ENCODE assay signal across 9 mouse cellular contexts in the genomic region with DNA sequence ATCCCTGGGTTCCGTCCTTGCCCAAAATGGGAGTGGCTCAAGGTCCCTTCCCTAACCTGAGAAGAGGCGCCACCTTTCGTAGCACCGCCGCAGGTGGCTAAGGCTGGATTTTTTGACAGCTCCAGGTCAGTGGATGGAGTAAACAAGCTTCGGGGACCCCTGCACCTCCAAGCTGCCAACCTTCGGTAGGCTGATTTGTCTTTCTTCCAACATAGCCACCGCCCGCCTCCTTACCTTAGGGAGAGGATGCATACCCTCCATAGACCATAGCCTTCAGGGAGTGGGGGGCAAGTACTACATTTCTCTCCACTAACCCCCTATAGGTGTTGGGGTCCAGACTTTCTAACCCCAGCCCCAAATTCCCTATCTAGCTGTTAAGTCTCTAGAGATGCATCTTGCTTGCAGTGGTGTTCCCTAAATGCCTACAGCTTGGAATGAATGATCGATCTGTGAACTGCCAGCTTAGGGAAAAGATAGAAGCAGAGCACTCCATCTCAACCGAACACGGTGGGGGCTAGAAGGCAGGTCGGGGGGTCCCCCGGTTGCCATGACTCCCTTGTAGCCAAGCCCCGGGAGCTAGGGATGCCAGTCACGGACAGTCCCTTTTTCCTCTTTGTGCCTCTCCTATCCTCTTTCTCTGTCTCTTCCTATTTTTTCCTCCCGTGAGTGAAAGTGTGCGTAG. TPM values are rescaled to one million over a fixed set of nuclear protein-coding genes. Genes with fewer than 3 reads are reported as not detected.
A peak's percentile ranks its signal among the peaks of the same experiment; 100 is the strongest.
DNase-seq lines count a peak whose midpoint lies in the region; ATAC-seq and TF ChIP-seq lines count a peak whose summit lies in the region.
"Had no signal": no experiment of that assay in that cellular context is flagged by ENCODE, and none has a peak within 500 bp of the region (broad histone marks: within the 10 kb centered on the region; RNA-seq: fewer than 3 reads in every experiment).

No protein-coding gene starts in this region.

- no peaks in the 10 kb centered on the region for H3K9me3 ChIP-seq in kidney, embryonic 14.5 days (ENCODE audit: control insufficient read depth, low read length)
- H3K9me3 ChIP-seq in hindbrain, postnatal 0 days (ENCODE audit: low read length): no peaks in the 10 kb centered on the region

- TF ChIP-seq CTCF in kidney, adult 2 months (conservative IDR thresholded peaks at IDR 0.05; ENCODE audit: insufficient read depth, insufficient read length, low read depth, low read length): no peak
- no peak for TF ChIP-seq CTCF in cortical plate, adult 2 months (IDR thresholded peaks at IDR 0.05; ENCODE audit: extremely low read depth, insufficient read depth, low read length)
- TF ChIP-seq CTCF in hindbrain, postnatal 0 days (IDR thresholded peaks at IDR 0.05; ENCODE audit: low read depth): 0 out of 2 replicates have a peak, but pooled peaks have one; percentile 8

- peak; percentile 5; the same call in 1 of the 2 replicates for ATAC-seq in kidney, embryonic 14.5 days (ENCODE audit: low FRiP score, low TSS enrichment)
- peak; percentile 60 for ATAC-seq in hindbrain, postnatal 0 days

- no peak for TF ChIP-seq POLR2A in kidney, adult 2 months (IDR thresholded peaks at IDR 0.05; ENCODE audit: low read depth, low read length)
- TF ChIP-seq POLR2A in cortical plate, adult 2 months (IDR thresholded peaks at IDR 0.05; ENCODE audit: extremely low read depth, insufficient read depth, low read length): peak; percentile 27; the same call in 1 of the 2 replicates

- H3K4me3 ChIP-seq in kidney, embryonic 14.5 days (ENCODE audit: low read length): peak overlapping the region; percentile 38
- no peak overlapping the region for H3K4me3 ChIP-seq in kidney, adult 2 months (ENCODE audit: insufficient read depth, low read depth, low read length)
- H3K4me3 ChIP-seq in cortical plate, adult 2 months (ENCODE audit: insufficient read depth, low read length): peak overlapping the region; percentile 73
- peak overlapping the region; percentile 61 for H3K4me3 ChIP-seq in hindbrain, postnatal 0 days (ENCODE audit: low read length)

- 5% methylated on average over 18 of the region's 18 CpGs for WGBS in kidney, embryonic 14.5 days
- 7% methylated on average over 18 of the region's 18 CpGs for WGBS in kidney, adult 2 months
- under 1% methylated on average over 18 of the region's 18 CpGs for whole genome bisulfite sequencing in hindbrain, postnatal 0 days

- no peak for DNase-seq in kidney, adult 2 months
- peak; percentile 4 for DNase-seq in ES-CJ7 (ENCODE audit: low read depth, low spot score)
- peak; percentile 63 for DNase-seq in hindbrain, postnatal 0 days (ENCODE audit: low spot score)
- peak; percentile 45 for DNase-seq in neural tube, embryonic 10.5 days (ENCODE audit: extremely low spot score, low spot score)
- DNase-seq in spleen, postnatal 14 days (ENCODE audit: low spot score in 2 of 2): no peak
- DNase-seq in ovary, postnatal 36 days (ENCODE audit: low spot score): no peak

- peak overlapping the region; percentile 57 for H3K4me2 ChIP-seq in kidney, embryonic 14.5 days (replicated peaks; ENCODE audit: low read depth, low read length)
- H3K4me2 ChIP-seq in hindbrain, postnatal 0 days (ENCODE audit: low read depth, low read length): peak overlapping the region; percentile 73

- no peaks in the 10 kb centered on the region for H3K4me1 ChIP-seq in kidney, embryonic 14.5 days (ENCODE audit: control insufficient read depth, insufficient read depth, low read length)
- no peaks in the 10 kb centered on the region for H3K4me1 ChIP-seq in kidney, adult 2 months (ENCODE audit: control insufficient read depth, insufficient read depth, low read length)
- H3K4me1 ChIP-seq in cortical plate, adult 2 months (ENCODE audit: control insufficient read depth, insufficient read depth, low read length): no peaks in the 10 kb centered on the region; the same call in 1 of the 2 replicates
- peaks cover 6% of the 10 kb centered on the region for H3K4me1 ChIP-seq in hindbrain, postnatal 0 days (ENCODE audit: insufficient read depth, low read length)

- H3K36me3 ChIP-seq in kidney, embryonic 14.5 days (ENCODE audit: control insufficient read depth, insufficient read depth, low read length): no peaks in the 10 kb centered on the region
- H3K36me3 ChIP-seq in kidney, adult 2 months (ENCODE audit: control insufficient read depth, insufficient read depth, low read length): no peaks in the 10 kb centered on the region
- H3K36me3 ChIP-seq in hindbrain, postnatal 0 days (ENCODE audit: insufficient read depth, low read length): no peaks in the 10 kb centered on the region

- H3K27me3 ChIP-seq in kidney, embryonic 14.5 days (ENCODE audit: control insufficient read depth, insufficient read depth, low read length): peaks cover 28% of the 10 kb centered on the region
- no peaks in the 10 kb centered on the region for H3K27me3 ChIP-seq in kidney, adult 2 months (replicated peaks; ENCODE audit: control insufficient read depth, insufficient read depth, low read length)
- no peaks in the 10 kb centered on the region for H3K27me3 ChIP-seq in hindbrain, postnatal 0 days (ENCODE audit: insufficient read depth, low read length)

- no peak overlapping the region for H3K27ac ChIP-seq in kidney, embryonic 14.5 days (ENCODE audit: low read depth, low read length)
- no peak overlapping the region for H3K27ac ChIP-seq in kidney, adult 2 months (ENCODE audit: insufficient read depth, low read depth, low read length)
- peak overlapping the region; percentile 77 for H3K27ac ChIP-seq in cortical plate, adult 2 months (ENCODE audit: insufficient read depth, low read length)
- H3K27ac ChIP-seq in hindbrain, postnatal 0 days: peak overlapping the region; percentile 96

- no peak overlapping the region for H3K9ac ChIP-seq in kidney, embryonic 14.5 days (ENCODE audit: low read depth, low read length)
- H3K9ac ChIP-seq in hindbrain, postnatal 0 days (replicated peaks; ENCODE audit: low read length): peak overlapping the region; percentile 84

RNA-seq across cellular contexts. Expression of a gene that starts 1.0 kb away (rescaled TPM):
- 1.1 and 1.2 TPM in 2 replicates for polyA plus RNA-seq in kidney, embryonic 14.5 days (2014; fragmentation: Nextera tagmentation; extraction: Ambion mirVana)
- polyA plus RNA-seq in kidney, adult 2 months (2012; rRNA removed): 0.15 and 0.42 TPM in 2 replicates
- 34.7 and 38.8 TPM in 2 replicates for polyA plus RNA-seq in cortical plate, adult 2 months (2012; rRNA removed)
- 172 and 214 TPM in 2 replicates for total RNA-seq in hindbrain, postnatal 0 days (2014; rRNA removed)
- 154 and 157 TPM in 2 replicates for polyA plus RNA-seq in hindbrain, postnatal 0 days (2015; fragmentation: Nextera tagmentation; extraction: Ambion mirVana)
- total RNA-seq: MEL had no signal

Comparison
In these comparisons a context has a peak if more than half of its experiments do, and no peak if none do; other contexts are left out.
1. H3K27ac ChIP-seq: peak in cortical plate, adult 2 months (single experiment) and hindbrain, postnatal 0 days (single experiment); none in kidney, embryonic 14.5 days (single experiment) and kidney, adult 2 months (single experiment).
2. DNase-seq: peak in ES-CJ7 (single experiment), hindbrain, postnatal 0 days (single experiment) and neural tube, embryonic 10.5 days (single experiment); none in kidney, adult 2 months (single experiment), spleen, postnatal 14 days (0 of 2) and ovary, postnatal 36 days (single experiment).
3. RNA of a gene that starts 1.0 kb away (polyA plus RNA-seq): 154 to 157 TPM in hindbrain, postnatal 0 days and 34.7 to 38.8 TPM in cortical plate, adult 2 months; 1.1 to 1.2 TPM in kidney, embryonic 14.5 days and 0.15 to 0.42 TPM in kidney, adult 2 months; every median in the first group is over 10 times any median in the second.